Mouse (Mus musculus): ENCODE measurements around the gene Sarnp.

DNA sequence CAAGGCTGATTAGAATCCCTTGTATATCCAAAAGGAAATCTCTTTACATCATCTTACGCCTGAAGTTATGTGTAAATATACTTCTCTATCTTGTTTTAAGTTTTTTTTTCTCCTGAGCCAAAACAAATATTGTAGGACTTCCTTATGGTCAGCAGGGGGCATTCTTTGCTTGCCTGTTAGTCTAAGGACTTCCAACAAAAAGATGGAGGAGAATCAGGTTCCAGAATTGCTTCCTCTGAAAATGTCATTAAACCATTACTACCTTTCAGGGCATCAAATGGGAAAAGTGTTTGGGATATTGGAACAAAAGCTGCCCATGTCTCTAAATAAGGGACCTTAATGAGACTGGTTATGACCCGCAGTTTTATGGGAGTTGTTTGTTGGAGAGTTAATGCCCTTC is 28.4 kb downstream of the Sarnp start:
- TF ChIP-seq EP300 (IDR thresholded peaks at IDR 0.05; ENCODE audit: low read depth) = no peak
- peak; percentile 67 for TF ChIP-seq CTCF (IDR thresholded peaks at IDR 0.05; ENCODE audit: low read depth)

Data from heart, postnatal 0 days (tissue).